ENCODE assay signal across 11 mouse cellular contexts in the genomic region with DNA sequence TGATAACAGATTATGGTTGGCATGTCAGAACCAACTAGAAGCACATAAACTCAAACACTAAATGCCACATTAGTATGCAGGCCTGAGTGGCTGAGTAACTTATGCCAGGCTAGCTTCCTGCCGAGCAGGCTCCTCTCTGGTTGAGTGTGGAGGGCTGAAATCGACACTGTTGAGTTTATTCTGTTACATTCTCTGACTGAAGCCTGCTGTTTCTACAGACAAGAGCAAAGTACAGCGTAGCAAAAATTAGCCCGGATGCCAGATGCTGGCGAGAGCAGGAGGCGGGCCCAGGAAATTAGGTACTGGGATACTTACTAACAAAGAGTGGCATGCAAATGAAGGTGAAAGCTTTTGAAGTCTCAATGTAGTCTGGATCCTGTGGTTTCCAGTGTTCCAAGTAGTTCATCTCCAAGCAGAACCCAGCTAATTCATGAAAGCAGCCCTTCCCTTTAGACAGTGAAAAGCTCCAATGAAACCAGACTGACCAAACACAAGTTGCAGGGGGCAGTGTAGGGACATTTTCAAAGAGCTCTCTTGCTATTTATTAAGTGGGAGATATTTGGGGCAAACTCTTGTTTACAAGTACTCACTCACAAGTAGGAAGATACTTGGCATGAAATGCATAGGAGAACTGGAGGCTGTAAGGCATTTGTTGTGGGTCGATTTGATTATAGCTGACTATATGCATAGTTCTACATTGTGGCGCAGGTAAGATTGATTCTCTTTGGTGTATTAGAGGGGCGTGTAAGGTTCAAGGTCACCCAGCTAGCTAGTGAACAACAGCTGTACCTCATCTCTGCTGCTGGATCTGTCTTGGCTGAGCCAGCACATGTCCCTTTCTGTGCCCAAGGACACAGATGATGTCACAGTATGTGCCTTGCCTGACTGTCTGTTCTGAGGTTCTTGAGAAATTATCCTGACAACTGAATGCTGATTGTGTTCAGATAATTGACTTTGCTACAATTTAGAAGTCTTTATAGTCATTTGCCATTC. TPM values are rescaled to one million over a fixed set of nuclear protein-coding genes. Genes with fewer than 3 reads are reported as not detected.
DNase-seq lines count a peak whose midpoint lies in the region; ATAC-seq lines count a peak whose summit lies in the region.
"Had no signal": no experiment of that assay in that cellular context is flagged by ENCODE, and none has a peak within 500 bp of the region (broad histone marks: within the 10 kb centered on the region; RNA-seq: fewer than 3 reads in every experiment).

No protein-coding gene starts in this region.

- H3K4me1 ChIP-seq in kidney, embryonic 14.5 days (ENCODE audit: control insufficient read depth, insufficient read depth, low read length), result no peaks in the 10 kb centered on the region
- H3K4me1 ChIP-seq in kidney, embryonic 15.5 days, result no peaks in the 10 kb centered on the region
- H3K4me1 ChIP-seq in midbrain, embryonic 15.5 days, result no peaks in the 10 kb centered on the region
- peaks cover 19% of the 10 kb centered on the region; the same call in 1 of the 2 replicates for H3K4me1 ChIP-seq in midbrain, embryonic 13.5 days (replicated peaks)
- H3K4me1 ChIP-seq in midbrain, embryonic 16.5 days (ENCODE audit: control insufficient read depth, insufficient read depth, low read length), result 0 out of 2 replicates have a peak, but pooled peaks cover 2% of the 10 kb centered on the region

- H3K4me2 ChIP-seq in kidney, embryonic 14.5 days (replicated peaks; ENCODE audit: low read depth, low read length), result no peak overlapping the region
- no peak overlapping the region for H3K4me2 ChIP-seq in kidney, embryonic 15.5 days
- H3K4me2 ChIP-seq in midbrain, embryonic 15.5 days, result no peak overlapping the region
- H3K4me2 ChIP-seq in midbrain, embryonic 13.5 days (replicated peaks), result no peak overlapping the region
- H3K4me2 ChIP-seq in midbrain, embryonic 16.5 days (ENCODE audit: low read length), result no peak overlapping the region
- H3K4me2 ChIP-seq: embryonic facial prominence, embryonic 13.5 days had no signal

- H3K27me3 ChIP-seq in kidney, embryonic 14.5 days (ENCODE audit: control insufficient read depth, insufficient read depth, low read length), result peaks cover 5% of the 10 kb centered on the region
- H3K27me3 ChIP-seq in kidney, embryonic 15.5 days, result peaks cover 24% of the 10 kb centered on the region
- H3K27me3 ChIP-seq in midbrain, embryonic 15.5 days (replicated peaks), result peaks cover 3% of the 10 kb centered on the region; the same call in 1 of the 2 replicates
- H3K27me3 ChIP-seq in midbrain, embryonic 13.5 days, result peaks cover 11% of the 10 kb centered on the region
- peaks cover 4% of the 10 kb centered on the region for H3K27me3 ChIP-seq in midbrain, embryonic 16.5 days (ENCODE audit: control insufficient read depth, insufficient read depth, low read depth, low read length)

- H3K4me3 ChIP-seq in kidney, embryonic 14.5 days (ENCODE audit: low read length), result no peak overlapping the region
- H3K4me3 ChIP-seq in kidney, embryonic 15.5 days (replicated peaks), result no peak overlapping the region
- no peak overlapping the region for H3K4me3 ChIP-seq in midbrain, embryonic 15.5 days
- H3K4me3 ChIP-seq in midbrain, embryonic 13.5 days (replicated peaks), result no peak overlapping the region
- no peak overlapping the region for H3K4me3 ChIP-seq in midbrain, embryonic 16.5 days (ENCODE audit: low read depth, low read length)
- H3K4me3 ChIP-seq: embryonic facial prominence, embryonic 13.5 days had no signal

- WGBS in kidney, embryonic 14.5 days, result 53% methylated on average over 9 of the region's 9 CpGs
- WGBS in kidney, embryonic 15.5 days, result 51% methylated on average over 9 of the region's 9 CpGs
- 57% methylated on average over 9 of the region's 9 CpGs for WGBS in midbrain, embryonic 15.5 days
- WGBS in midbrain, embryonic 13.5 days, result 57% methylated on average over 9 of the region's 9 CpGs
- 45% methylated on average over 9 of the region's 9 CpGs for WGBS in midbrain, embryonic 16.5 days

- no peaks in the 10 kb centered on the region for H3K9me3 ChIP-seq in kidney, embryonic 14.5 days (ENCODE audit: control insufficient read depth, low read length)
- H3K9me3 ChIP-seq in kidney, embryonic 15.5 days (replicated peaks), result no peaks in the 10 kb centered on the region
- no peaks in the 10 kb centered on the region for H3K9me3 ChIP-seq in midbrain, embryonic 15.5 days
- no peaks in the 10 kb centered on the region for H3K9me3 ChIP-seq in midbrain, embryonic 13.5 days
- H3K9me3 ChIP-seq in midbrain, embryonic 16.5 days (replicated peaks; ENCODE audit: control insufficient read depth, low read length, poor library complexity, severe bottlenecking), result no peaks in the 10 kb centered on the region
- H3K9me3 ChIP-seq: embryonic facial prominence, embryonic 13.5 days had no signal

- H3K9ac ChIP-seq in kidney, embryonic 14.5 days (ENCODE audit: low read depth, low read length), result no peak overlapping the region
- H3K9ac ChIP-seq in kidney, embryonic 15.5 days, result no peak overlapping the region
- H3K9ac ChIP-seq in midbrain, embryonic 15.5 days, result no peak overlapping the region
- H3K9ac ChIP-seq in midbrain, embryonic 13.5 days (replicated peaks), result no peak overlapping the region
- no peak overlapping the region for H3K9ac ChIP-seq in midbrain, embryonic 16.5 days (ENCODE audit: low read depth, low read length)
- H3K9ac ChIP-seq: embryonic facial prominence, embryonic 13.5 days had no signal

- peaks cover 6% of the 10 kb centered on the region; the same call in 1 of the 2 replicates for H3K36me3 ChIP-seq in kidney, embryonic 14.5 days (ENCODE audit: control insufficient read depth, insufficient read depth, low read length)
- H3K36me3 ChIP-seq in kidney, embryonic 15.5 days, result 0 out of 2 replicates have a peak, but pooled peaks cover 6% of the 10 kb centered on the region
- 0 out of 2 replicates have a peak, but pooled peaks cover 8% of the 10 kb centered on the region for H3K36me3 ChIP-seq in midbrain, embryonic 15.5 days (replicated peaks)
- H3K36me3 ChIP-seq in midbrain, embryonic 13.5 days, result peaks cover 14% of the 10 kb centered on the region
- H3K36me3 ChIP-seq in midbrain, embryonic 16.5 days (ENCODE audit: control insufficient read depth, insufficient read depth, low read length), result no peaks in the 10 kb centered on the region

- H3K27ac ChIP-seq in kidney, embryonic 14.5 days (ENCODE audit: low read depth, low read length), result no peak overlapping the region
- no peak overlapping the region for H3K27ac ChIP-seq in kidney, embryonic 15.5 days
- H3K27ac ChIP-seq in midbrain, embryonic 15.5 days, result peak overlapping the region; percentile 5; the same call in 1 of the 2 replicates
- H3K27ac ChIP-seq in midbrain, embryonic 13.5 days, result no peak overlapping the region
- H3K27ac ChIP-seq in midbrain, embryonic 16.5 days (ENCODE audit: low read length), result no peak overlapping the region
- H3K27ac ChIP-seq: embryonic facial prominence, embryonic 13.5 days had no signal

- DNase-seq in adrenal gland, adult 2 months, result peak; percentile 58
- DNase-seq in adrenal gland, adult 18-20 months (ENCODE audit: low spot score in 2 of 2), result no peak
- DNase-seq: cerebellum, adult 9-11 months had no signal

- 0 out of 2 replicates have a peak, but pooled peaks have one; percentile 39 for ATAC-seq in kidney, embryonic 14.5 days (ENCODE audit: low FRiP score, low TSS enrichment)
- ATAC-seq in kidney, embryonic 15.5 days (replicated peaks; ENCODE audit: low FRiP score), result no peak
- ATAC-seq in midbrain, embryonic 15.5 days (replicated peaks), result 0 out of 2 replicates have a peak, but pooled peaks have one; percentile 48
- ATAC-seq in midbrain, embryonic 13.5 days, result no peak; the same call in 1 of the 2 replicates
- ATAC-seq in midbrain, embryonic 16.5 days, result peak; percentile 44
- no peak for ATAC-seq in monocyte, adult 5-6 weeks (replicated peaks; ENCODE audit: insufficient number of reproducible peaks, low FRiP score, low TSS enrichment, poor library complexity, severe bottlenecking)

RNA-seq across cellular contexts. Expression of gene Kcnk13, which starts 5.9 kb away (rescaled TPM):
- total RNA-seq in adrenal gland, adult 2 months (2021), result under 1 TPM; 0.69 to 0.93 TPM
- polyA plus RNA-seq in adrenal gland, adult 2 months (2012; rRNA removed), result 0.42 and 0.47 TPM in 2 replicates
- 1 to 10 TPM; 1.2 TPM for total RNA-seq in adrenal gland, adult 18-20 months (2021)
- 0.14 and 0.15 TPM in 2 replicates for polyA plus RNA-seq in kidney, embryonic 14.5 days (2014; fragmentation: Nextera tagmentation; extraction: Ambion mirVana)
- polyA plus RNA-seq in kidney, embryonic 15.5 days (2015; fragmentation: Nextera tagmentation; extraction: Ambion mirVana), result 0.42 and 0.44 TPM in 2 replicates
- 1.1 and 1.4 TPM in 2 replicates for polyA plus RNA-seq in midbrain, embryonic 15.5 days (2015; fragmentation: Nextera tagmentation; extraction: Ambion mirVana)
- 0.27 and 0.46 TPM in 2 replicates for polyA plus RNA-seq in midbrain, embryonic 13.5 days (2015; fragmentation: Nextera tagmentation; extraction: Ambion mirVana)
- polyA plus RNA-seq in midbrain, embryonic 16.5 days (2015; fragmentation: Nextera tagmentation; extraction: Ambion mirVana), result 1.3 and 1.5 TPM in 2 replicates
- 0.29 to 0.96 TPM (median 0.49 TPM) in 3 replicates for total RNA-seq in monocyte, adult 5-6 weeks (2017)
- total RNA-seq: megakaryocyte-erythroid progenitor cell, adult 5-6 weeks had no signal

Comparison
In these comparisons a context has a peak if more than half of its experiments do, and no peak if none do; other contexts are left out.
1. ATAC-seq: peak in kidney, embryonic 14.5 days (single experiment), midbrain, embryonic 15.5 days (single experiment) and midbrain, embryonic 16.5 days (single experiment); none in kidney, embryonic 15.5 days (single experiment), midbrain, embryonic 13.5 days (single experiment) and monocyte, adult 5-6 weeks (single experiment).